Mouse (Mus musculus) heart, adult 8-10 months (tissue): ENCODE measurements around the gene Snrnp25. TPM values are rescaled to one million over a fixed set of nuclear protein-coding genes. Genes with fewer than 3 reads are reported as not detected.

ENCODE experiments used
- DNase-seq: peaks from one replicate; pipeline ENCODE4 v3.0.0; 2022; ENCODE audit warnings: low spot score
- total RNA-seq, 4 experiments: library from RNA; stranded (reverse); gene quantifications; 2 replicates each; pipeline ENCODE4 v1.2.4; 2022

Gene Snrnp25
- total RNA-seq, 4 experiments from 2014 or later = 9.7 to 14.0 (median 11.8) TPM

- peak; percentile 50 for DNase-seq
Observed at GRCm38 (mm10) chr11:32244064-32244463, 38.8 kb downstream of the Snrnp25 start.

- DNase-seq = no peak
Observed at GRCm38 (mm10) chr11:32244617-32245016, 39.4 kb downstream of the Snrnp25 start.

- DNase-seq = no peak
Observed at GRCm38 (mm10) chr11:32245614-32246013, 40.4 kb downstream of the Snrnp25 start.

GRCm38 (mm10) chr11:32247068-32247467 lies 41.9 kb downstream of the Snrnp25 start:
- no peak for DNase-seq

GRCm38 (mm10) chr11:32248350-32248749 lies 43.1 kb downstream of the Snrnp25 start:
- no peak for DNase-seq

- DNase-seq = no peak
Observed at GRCm38 (mm10) chr11:32250880-32251763, 45.9 kb downstream of the Snrnp25 start.

GRCm38 (mm10) chr11:32253121-32253520 lies 47.9 kb downstream of the Snrnp25 start:
- DNase-seq = no peak

GRCm38 (mm10) chr11:32256146-32256545 lies 50.9 kb downstream of the Snrnp25 start:
- DNase-seq = no peak

GRCm38 (mm10) chr11:32256566-32256965 lies 51.4 kb downstream of the Snrnp25 start:
- no peak for DNase-seq

Other genes starting within 250 kb of the Snrnp25 start
- not detected for gene 4930524B15Rik, start 239.8 kb upstream of the Snrnp25 start, total RNA-seq
- 1 to 10 TPM in 2 of 4 experiments, under 1 TPM in 2; 0.60 to 1.1 (median 0.89) TPM for gene Nsg2, start 205.0 kb upstream of the Snrnp25 start, total RNA-seq
- gene Il9r, start 5.1 kb upstream of the Snrnp25 start, total RNA-seq = under 1 TPM in 3 of 4 experiments, not detected in 1; 0.05 to 0.40 (median 0.09) TPM
- 10 to 100 TPM; 20.4 to 26.8 (median 23.0) TPM for gene Rhbdf1, start 16.9 kb downstream of the Snrnp25 start, total RNA-seq
- gene Mpg, start 21.1 kb downstream of the Snrnp25 start, total RNA-seq = 1 to 10 TPM; 5.5 to 7.7 (median 6.2) TPM
- gene Nprl3, start 62.3 kb downstream of the Snrnp25 start, total RNA-seq = 10 to 100 TPM; 27.3 to 29.9 (median 28.3) TPM
- gene Hba-x, start 71.0 kb downstream of the Snrnp25 start, total RNA-seq = not detected
- over 10,000 TPM in 1 of 4 experiments, 1,000 to 10,000 TPM in 3; 1,679 to 11,117 (median 2,615) TPM for gene Hba-a1, start 78.1 kb downstream of the Snrnp25 start, total RNA-seq
- 1 to 10 TPM in 1 of 4 experiments, under 1 TPM in 1, not detected in 2; 0.52 to 1.6 TPM for gene Hbq1b, start 81.5 kb downstream of the Snrnp25 start, total RNA-seq
- gene Hba-a2, start 91.1 kb downstream of the Snrnp25 start, total RNA-seq = 1,000 to 10,000 TPM; 1,411 to 8,978 (median 2,103) TPM
- gene Hbq1a, start 94.7 kb downstream of the Snrnp25 start, total RNA-seq = under 1 TPM in 1 of 4 experiments, not detected in 3; 0.83 TPM
- gene Sh3pxd2b, start 142.4 kb downstream of the Snrnp25 start, total RNA-seq = 1 to 10 TPM; 2.3 to 4.9 (median 3.3) TPM
- gene Ubtd2, start 250.0 kb downstream of the Snrnp25 start, total RNA-seq = 1 to 10 TPM; 3.0 to 4.4 (median 3.7) TPM